Mouse (Mus musculus) lung, postnatal 10 days (tissue): ENCODE data around the gene Tnfrsf19.

Source experiments
- DNase-seq: peaks from one replicate; pipeline ENCODE4 v3.0.0; 2021

The Tnfrsf19 gene

GRCm38 (mm10) chr14:60957611-60958157 is 88.6 kb downstream of the Tnfrsf19 start:
- no peak for DNase-seq

GRCm38 (mm10) chr14:60937481-60938039 is 108.7 kb downstream of the Tnfrsf19 start:
- DNase-seq, result no peak

- no peak for DNase-seq
Observed at GRCm38 (mm10) chr14:60935705-60936104, 110.6 kb downstream of the Tnfrsf19 start.

- no peak for DNase-seq
Observed at GRCm38 (mm10) chr14:60926011-60926410, 120.3 kb downstream of the Tnfrsf19 start.

- DNase-seq, result no peak
Observed at GRCm38 (mm10) chr14:60916661-60917060, 129.6 kb downstream of the Tnfrsf19 start.
